Mouse (Mus musculus) heart, embryonic 16.5 days (tissue): Measurements from ENCODE around the gene Usp21. TPM values are rescaled to one million over a fixed set of nuclear protein-coding genes. Genes with fewer than 3 reads are reported as not detected.
"Not testable (repeated sequence)": the region's sequence is repeated elsewhere in the genome, so short reads cannot be mapped to it uniquely, and the experiment has no call there.

Source experiments
- ATAC-seq: fragments of 200-750 bp; cut with Nextera tagmentation; replicated peaks from 2 replicates; pipeline ENCODE4 v1.8.0; 2017; ENCODE audit warnings: moderate number of reproducible peaks; ENCODE audit not compliant: insufficient read depth, low FRiP score; ENCODE audit errors: extremely low read depth
- H3K27ac ChIP-seq: fragments of 300-500 bp; sonication (generic); 2 replicates; pipeline ENCODE4 v1.5.1; 2014; ENCODE audit warnings: mild to moderate bottlenecking, low read length, control low read depth, moderate library complexity
- H3K27me3 ChIP-seq: fragments of 300-500 bp; sonication (generic); 2 replicates; pipeline ENCODE4 v1.6.1; 2014; ENCODE audit warnings: low read length, mixed read lengths; ENCODE audit not compliant: control insufficient read depth, insufficient read depth
- H3K36me3 ChIP-seq: fragments of 300-500 bp; sonication (generic); 2 replicates; pipeline ENCODE4 v1.6.1; 2014; ENCODE audit not compliant: control insufficient read depth, insufficient read depth
- H3K4me1 ChIP-seq: fragments of 300-500 bp; sonication (generic); 2 replicates; pipeline ENCODE4 v1.6.1; 2014; ENCODE audit warnings: low read length, mixed read lengths; ENCODE audit not compliant: control insufficient read depth, insufficient read depth
- H3K4me2 ChIP-seq: fragments of 300-500 bp; sonication (generic); 2 replicates; pipeline ENCODE4 v1.6.1; 2014; ENCODE audit warnings: low read depth, mild to moderate bottlenecking, control low read depth, low read length
- H3K4me3 ChIP-seq: fragments of 300-500 bp; sonication (generic); 2 replicates; pipeline ENCODE4 v1.5.1; 2014; ENCODE audit warnings: mild to moderate bottlenecking, control low read depth, low read length
- H3K9ac ChIP-seq: fragments of 300-500 bp; sonication (generic); 2 replicates; pipeline ENCODE4 v1.6.1; 2014; ENCODE audit warnings: low read length, control low read depth
- H3K9me3 ChIP-seq: fragments of 300-500 bp; sonication (generic); replicated peaks from 2 replicates; pipeline ENCODE4 v1.6.1; 2016; ENCODE audit warnings: low read length; ENCODE audit not compliant: control insufficient read depth
- WGBS: fragments of 180-500 bp; shearing (Covaris S2); extraction: QIAGEN DNeasy Blood & Tissue Kit; methylation state at CpG from one replicate; pipeline ENCODE4 v1.1.7; 2014; 5-methylcytosine and 5-hydroxymethylcytosine counted together
- polyA plus RNA-seq: library from polyadenylated mRNA; unstranded; fragments of >200 nt; fragmentation: Nextera tagmentation; extraction: Ambion mirVana; gene quantifications from 2 replicates; pipeline ENCODE4 v1.2.1, GENCODE M21; 2015

Usp21 gene
- polyA plus RNA-seq: 48.5 and 55.8 TPM in 2 replicates

- Histone ChIP-seq H3K4me1 (peaks cover 16% of the 10 kb centered on the region; the same call in 1 of the 2 replicates), H3K4me2 (peak within 1 kb of the TSS; percentile 75), H3K9me3 (no peaks in the 10 kb centered on the region), H3K27ac (peak within 1 kb of the TSS; percentile 91), H3K4me3 (peak within 1 kb of the TSS; percentile 86), H3K27me3 (no peaks in the 10 kb centered on the region), H3K36me3 (peaks cover 19% of the 10 kb centered on the region), H3K9ac (peak within 1 kb of the TSS; percentile 99)
- WGBS: 1% methylated on average over 49 of the region's 49 CpGs
- peak; percentile 95 for ATAC-seq
Observed at GRCm38 (mm10) chr1:171287136-171288081, at the start of gene Usp21. Gene Usp21 (minus strand): TSS chr1:171287991.

- Histone ChIP-seq H3K27ac (peak overlapping the region; percentile 100), H3K27me3 (no peaks in the 10 kb centered on the region), H3K4me2 (peak overlapping the region; percentile 97), H3K4me3 (peak overlapping the region; percentile 93), H3K4me1 (peaks cover 33% of the 10 kb centered on the region), H3K36me3 (no peaks in the 10 kb centered on the region), H3K9ac (peak overlapping the region; percentile 99), H3K9me3 (no peaks in the 10 kb centered on the region)
- WGBS: under 1% methylated on average over 4 of the region's 4 CpGs
- ATAC-seq: no peak
Observed at GRCm38 (mm10) chr1:171330216-171330560, 42.4 kb upstream of the Usp21 start.

DNA sequence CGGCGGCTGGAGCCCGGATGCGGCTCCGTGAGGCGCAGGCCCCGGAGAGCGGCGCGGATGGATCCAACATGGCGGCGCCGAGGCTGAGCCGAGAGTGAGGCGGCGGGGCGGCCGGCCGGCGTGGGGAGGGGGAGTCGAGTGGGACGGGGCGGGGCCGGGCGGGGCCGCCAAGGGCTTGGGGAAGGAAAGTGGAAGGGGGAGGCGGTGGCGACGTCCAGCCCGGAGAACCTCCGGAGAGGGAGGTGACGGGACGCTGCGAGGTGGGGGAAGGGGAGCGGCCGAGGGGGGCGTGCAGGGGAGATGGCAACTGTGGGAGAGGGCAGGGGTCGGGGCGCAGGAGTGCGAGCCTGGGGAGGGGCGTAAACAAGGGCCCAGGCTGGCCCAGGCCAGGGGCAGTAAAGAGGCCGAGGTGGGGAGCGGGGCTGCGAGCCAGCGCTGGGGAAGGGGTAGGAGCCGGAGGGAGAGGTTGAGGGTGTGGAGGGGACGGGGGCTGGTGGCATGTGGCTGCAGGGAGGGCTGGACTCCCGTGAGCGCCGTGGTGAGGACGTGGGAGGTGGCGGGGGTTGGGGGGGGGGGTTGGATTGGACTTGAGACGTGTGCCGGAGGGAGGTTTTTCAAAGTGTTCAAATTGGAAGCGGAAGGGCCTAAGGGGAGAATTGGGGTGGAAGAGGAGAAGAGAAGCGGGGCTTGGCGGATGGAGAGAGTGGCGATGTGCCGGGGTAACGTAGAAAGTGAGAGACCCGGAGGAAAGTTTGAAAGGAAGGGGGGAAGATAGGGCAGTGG lies 41.8 kb upstream of the Usp21 start:
- WGBS: under 1% methylated on average over 44 of the region's 61 CpGs
- no peaks in the 10 kb centered on the region for H3K36me3 ChIP-seq
- peak overlapping the region; percentile 93 for H3K4me3 ChIP-seq
- H3K27me3 ChIP-seq: no peaks in the 10 kb centered on the region
- ATAC-seq: peak; percentile 84
- H3K9ac ChIP-seq: peak overlapping the region; percentile 99
- peak overlapping the region; percentile 100 for H3K27ac ChIP-seq
- peak overlapping the region; percentile 97 for H3K4me2 ChIP-seq
- H3K9me3 ChIP-seq: no peaks in the 10 kb centered on the region
- peaks cover 33% of the 10 kb centered on the region for H3K4me1 ChIP-seq

GRCm38 (mm10) chr1:171328839-171329432 lies 41.1 kb upstream of the Usp21 start, which contains the start of gene Dedd:
Gene Dedd (plus strand): TSS chr1:171329145.
- peaks cover 33% of the 10 kb centered on the region for H3K4me1 ChIP-seq
- no peaks in the 10 kb centered on the region for H3K36me3 ChIP-seq
- H3K9ac ChIP-seq: peak within 1 kb of the TSS; percentile 99
- WGBS: under 1% methylated on average over 41 of the region's 48 CpGs
- peak within 1 kb of the TSS; percentile 97 for H3K4me2 ChIP-seq
- H3K9me3 ChIP-seq: no peaks in the 10 kb centered on the region
- ATAC-seq: peak; percentile 90
- peak within 1 kb of the TSS; percentile 93 for H3K4me3 ChIP-seq
- H3K27me3 ChIP-seq: no peaks in the 10 kb centered on the region
- peak within 1 kb of the TSS; percentile 100 for H3K27ac ChIP-seq

- peaks cover 32% of the 10 kb centered on the region for H3K4me1 ChIP-seq
- H3K4me2 ChIP-seq: peak overlapping the region; percentile 97
- no peaks in the 10 kb centered on the region for H3K27me3 ChIP-seq
- WGBS: 15% methylated on average over 9 of the region's 9 CpGs
- H3K9ac ChIP-seq: peak overlapping the region; percentile 99
- no peaks in the 10 kb centered on the region for H3K36me3 ChIP-seq
- peak overlapping the region; percentile 93 for H3K4me3 ChIP-seq
- H3K9me3 ChIP-seq: no peaks in the 10 kb centered on the region
- peak overlapping the region; percentile 100 for H3K27ac ChIP-seq
- no peak for ATAC-seq
Observed at GRCm38 (mm10) chr1:171328244-171328643, 40.5 kb upstream of the Usp21 start.

DNA sequence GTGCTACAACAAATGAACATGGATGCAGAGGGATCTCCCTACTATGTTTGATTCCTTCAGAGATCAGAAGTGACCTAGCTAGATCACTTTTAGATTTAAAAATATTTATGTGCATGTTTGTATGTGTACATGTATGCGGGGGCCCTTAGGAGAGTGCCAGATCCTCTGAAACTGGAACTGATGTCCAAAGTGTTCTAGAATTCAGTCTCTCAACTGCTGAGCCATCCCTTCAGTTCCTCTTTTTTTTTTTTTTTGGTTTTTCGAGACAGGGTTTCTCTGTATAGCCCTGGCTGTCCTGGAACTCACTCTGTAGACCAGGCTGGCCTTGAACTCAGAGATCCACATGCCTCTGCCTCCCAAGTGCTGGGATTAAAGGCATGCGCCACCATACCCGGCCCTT lies 38.8 kb upstream of the Usp21 start:
- not testable (repeated sequence) for ATAC-seq, H3K4me2 ChIP-seq, H3K27ac ChIP-seq, H3K4me3 ChIP-seq, H3K36me3 ChIP-seq, H3K9ac ChIP-seq, H3K27me3 ChIP-seq, H3K9me3 ChIP-seq
- peaks cover 24% of the 10 kb centered on the region for H3K4me1 ChIP-seq
- WGBS: 73% methylated on average over 4 of the region's 4 CpGs

DNA sequence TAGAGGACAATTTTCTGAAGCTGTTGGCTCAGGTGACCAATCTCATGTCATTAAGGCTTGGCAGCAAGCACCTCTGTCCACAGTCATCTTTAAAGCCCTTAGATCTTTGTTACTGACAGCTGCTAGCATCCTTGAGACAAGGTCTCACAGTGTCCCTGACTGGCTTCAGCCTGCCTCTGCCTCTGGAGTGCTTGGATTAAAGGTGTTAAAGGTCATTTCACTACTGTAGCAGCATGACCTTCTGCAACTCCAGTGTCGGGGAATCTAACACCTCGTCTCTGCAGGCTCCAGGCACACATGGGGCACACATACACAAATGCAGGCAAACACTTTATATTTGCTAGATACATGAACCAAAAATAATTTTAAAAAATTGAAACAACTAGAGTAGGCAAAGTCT lies 37.8 kb upstream of the Usp21 start:
- H3K27me3 ChIP-seq: no peaks in the 10 kb centered on the region
- H3K27ac ChIP-seq: no peak overlapping the region
- no peaks in the 10 kb centered on the region for H3K9me3 ChIP-seq
- H3K9ac ChIP-seq: no peak overlapping the region
- no peak overlapping the region for H3K4me3 ChIP-seq
- peaks cover 18% of the 10 kb centered on the region for H3K4me1 ChIP-seq
- H3K36me3 ChIP-seq: no peaks in the 10 kb centered on the region
- ATAC-seq: no peak
- WGBS: 71% methylated on average over 2 of the region's 2 CpGs
- no peak overlapping the region for H3K4me2 ChIP-seq

DNA sequence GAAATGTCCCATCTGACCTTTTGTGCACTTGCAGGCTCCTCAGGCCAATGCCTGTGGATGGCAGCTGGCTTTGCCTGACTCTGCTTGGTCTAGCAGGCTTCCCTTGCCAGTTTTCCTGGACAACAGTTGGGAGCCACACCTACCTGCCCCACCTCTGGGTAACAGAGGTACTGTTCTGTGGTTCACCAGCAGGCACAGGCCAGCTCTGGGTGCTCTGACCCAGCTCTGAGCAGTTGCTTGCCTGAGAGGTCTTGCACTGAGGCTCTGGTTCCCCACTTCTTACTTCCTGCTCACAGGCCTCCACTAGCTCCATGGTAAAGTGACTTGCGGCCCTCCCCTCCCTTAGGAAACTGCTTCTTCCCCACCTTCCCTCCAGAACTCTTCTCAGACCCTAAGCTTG lies 34.2 kb upstream of the Usp21 start:
- Histone ChIP-seq H3K4me1 (0 out of 2 replicates have a peak, but pooled peaks cover 5% of the 10 kb centered on the region), H3K36me3 (no peaks in the 10 kb centered on the region), H3K9ac (no peak overlapping the region), H3K4me2 (no peak overlapping the region), H3K27ac (no peak overlapping the region), H3K4me3 (no peak overlapping the region), H3K27me3 (no peaks in the 10 kb centered on the region), H3K9me3 (no peaks in the 10 kb centered on the region)
- 90% methylated on average over 1 of the region's 1 CpGs for WGBS
- no peak for ATAC-seq
